Mouse (Mus musculus) cerebellum, adult 2 months (tissue): ENCODE data around the gene Plcb4. TPM values are rescaled to one million over a fixed set of nuclear protein-coding genes. Genes with fewer than 3 reads are reported as not detected.

Experiments used
- DNase-seq, 2 experiments: peaks; one replicate each; pipeline ENCODE4 v3.0.0; 2021
- H3K27ac ChIP-seq: fragments of 200-500 bp; 2 replicates; pipeline ENCODE4 v1.5.1; 2012; ENCODE audit warnings: low read length, control low read depth, inconsistent platforms; ENCODE audit not compliant: insufficient read depth
- H3K27me3 ChIP-seq: fragments of 200-500 bp; 2 replicates; pipeline ENCODE4 v1.6.1; 2012; ENCODE audit warnings: inconsistent platforms, mild to moderate bottlenecking, low read length, moderate library complexity; ENCODE audit not compliant: control insufficient read depth, insufficient read depth
- H3K4me1 ChIP-seq: fragments of 200-500 bp; 2 replicates; pipeline ENCODE4 v1.6.1; 2011; ENCODE audit warnings: low read length; ENCODE audit not compliant: control insufficient read depth, insufficient read depth
- H3K4me3 ChIP-seq: fragments of 200-500 bp; replicated peaks from 2 replicates; pipeline ENCODE3; 2011; ENCODE audit warnings: mild to moderate bottlenecking, low read depth, low read length, control low read depth; ENCODE audit not compliant: insufficient read depth
- CTCF ChIP-seq: fragments of 200-500 bp; IDR thresholded peaks from 2 replicates; pipeline ENCODE4 v1.5.1; 2011; ENCODE audit warnings: low read depth, mild to moderate bottlenecking, control low read depth, low read length, moderate library complexity, borderline replicate concordance; ENCODE audit not compliant: insufficient read depth
- POLR2A ChIP-seq: fragments of 200-500 bp; IDR thresholded peaks from 2 replicates; pipeline ENCODE4 v1.6.1; 2011; ENCODE audit warnings: low read length, control low read depth, borderline replicate concordance; ENCODE audit not compliant: insufficient read depth
- WGBS: fragments of 180-500 bp; shearing (Covaris S2); methylation state at CpG from one replicate; pipeline ENCODE4 v1.1.7; 2018; 5-methylcytosine and 5-hydroxymethylcytosine counted together
- polyA plus RNA-seq: library from polyadenylated mRNA; depleted of rRNA; stranded (reverse); fragments of >200 nt; gene quantifications from 2 replicates; pipeline ENCODE4 v1.2.3, GENCODE M21; 2012

Plcb4 gene
- polyA plus RNA-seq, 1 experiment, result 166 TPM

- H3K27ac ChIP-seq, result no peak overlapping the region
- TF ChIP-seq POLR2A (no peak), CTCF (no peak)
These were observed 203.9 kb downstream of the Plcb4 start for GRCm38 (mm10) chr2:135862489-135863390.

DNA sequence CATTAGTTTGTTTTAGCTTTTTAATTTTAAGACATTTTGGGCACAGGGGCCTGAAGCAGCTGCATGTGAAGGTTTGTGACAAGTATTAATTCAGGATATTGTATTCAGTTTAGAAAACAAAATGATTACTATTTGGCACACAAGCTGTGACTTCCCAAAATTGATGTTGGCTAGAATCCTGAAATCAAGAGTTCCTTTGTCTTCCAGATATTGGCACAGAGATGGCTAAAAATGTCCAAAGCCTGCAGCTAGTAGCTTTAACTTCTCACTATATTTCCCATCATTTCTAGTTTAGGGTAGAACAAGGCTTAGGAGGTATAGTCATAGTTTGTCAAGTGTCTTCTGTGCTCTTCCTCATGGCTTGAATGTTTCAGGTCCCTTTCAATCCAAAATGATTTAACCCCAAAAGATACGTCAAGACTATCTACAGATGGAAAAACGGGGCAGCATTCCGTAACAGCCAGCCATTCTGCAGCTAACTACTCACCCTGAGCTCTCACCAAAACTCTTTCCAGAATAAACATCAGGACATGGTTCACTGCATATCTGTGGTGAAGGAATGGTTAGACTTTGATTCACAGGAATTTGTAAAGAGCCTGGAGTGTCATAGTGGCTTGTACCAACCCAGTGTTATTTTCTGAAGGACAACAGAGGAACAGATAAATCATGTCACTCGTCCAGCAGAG is 204.7 kb downstream of the Plcb4 start:
- 42% methylated on average over 4 of the region's 4 CpGs for WGBS
- Histone ChIP-seq H3K4me1 (peaks cover 18% of the 10 kb centered on the region), H3K27ac (peak overlapping the region; percentile 1; the same call in 1 of the 2 replicates), H3K4me3 (no peak overlapping the region), H3K27me3 (no peaks in the 10 kb centered on the region)
- DNase-seq, result peak in 1 of 2 experiments; percentile 47
- TF ChIP-seq POLR2A, result no peak
- TF ChIP-seq CTCF, result no peak

More at GRCm38 (mm10) chr2:135862489-135863390, 203.9 kb downstream of the Plcb4 start:
- peaks cover 18% of the 10 kb centered on the region for H3K4me1 ChIP-seq
- DNase-seq, result no peak
- 60% methylated on average over 5 of the region's 5 CpGs for WGBS
- no peak overlapping the region for H3K4me3 ChIP-seq
- H3K27me3 ChIP-seq, result no peaks in the 10 kb centered on the region

DNA sequence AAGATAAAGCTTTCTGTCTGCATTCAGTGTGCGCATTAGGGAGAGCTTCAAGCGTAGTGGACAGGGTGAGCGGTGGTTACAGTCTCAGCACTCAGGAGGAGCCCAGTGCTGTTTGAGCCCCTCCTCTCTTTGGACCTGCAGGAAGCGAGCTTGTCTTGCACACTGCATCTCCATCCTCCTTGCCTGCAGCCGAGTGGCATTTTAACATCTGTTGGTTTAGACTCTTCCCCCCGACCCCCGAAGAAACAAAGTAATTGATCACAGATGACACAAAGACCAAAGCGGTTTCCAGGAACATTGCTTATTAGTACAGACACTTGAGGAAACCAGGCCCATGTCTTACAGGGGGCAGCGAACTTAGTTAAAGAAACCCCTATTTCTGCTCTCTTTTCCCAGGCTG is 207.6 kb downstream of the Plcb4 start:
- WGBS, result 76% methylated on average over 9 of the region's 9 CpGs
- DNase-seq, result no peak

GRCm38 (mm10) chr2:135866838-135867237 is 208.0 kb downstream of the Plcb4 start:
- Histone ChIP-seq H3K27ac (no peak overlapping the region), H3K27me3 (no peaks in the 10 kb centered on the region), H3K4me1 (peaks cover 15% of the 10 kb centered on the region), H3K4me3 (no peak overlapping the region)
- WGBS, result 74% methylated on average over 4 of the region's 4 CpGs
- no peak for DNase-seq
- TF ChIP-seq POLR2A (no peak), CTCF (no peak)

More for the DNA sequence above, 207.6 kb downstream of the Plcb4 start:
- H3K27ac ChIP-seq, result no peak overlapping the region
- no peaks in the 10 kb centered on the region for H3K27me3 ChIP-seq
- peaks cover 16% of the 10 kb centered on the region for H3K4me1 ChIP-seq
- TF ChIP-seq POLR2A (no peak), CTCF (no peak)
- no peak overlapping the region for H3K4me3 ChIP-seq

GRCm38 (mm10) chr2:135869637-135870036 is 210.8 kb downstream of the Plcb4 start:
- WGBS, result 89% methylated on average over 7 of the region's 7 CpGs
- no peaks in the 10 kb centered on the region for H3K27me3 ChIP-seq
- H3K4me3 ChIP-seq, result no peak overlapping the region
- H3K4me1 ChIP-seq, result peaks cover 6% of the 10 kb centered on the region
- DNase-seq, result no peak
- TF ChIP-seq POLR2A, result no peak
- TF ChIP-seq CTCF, result no peak
- H3K27ac ChIP-seq, result no peak overlapping the region

DNA sequence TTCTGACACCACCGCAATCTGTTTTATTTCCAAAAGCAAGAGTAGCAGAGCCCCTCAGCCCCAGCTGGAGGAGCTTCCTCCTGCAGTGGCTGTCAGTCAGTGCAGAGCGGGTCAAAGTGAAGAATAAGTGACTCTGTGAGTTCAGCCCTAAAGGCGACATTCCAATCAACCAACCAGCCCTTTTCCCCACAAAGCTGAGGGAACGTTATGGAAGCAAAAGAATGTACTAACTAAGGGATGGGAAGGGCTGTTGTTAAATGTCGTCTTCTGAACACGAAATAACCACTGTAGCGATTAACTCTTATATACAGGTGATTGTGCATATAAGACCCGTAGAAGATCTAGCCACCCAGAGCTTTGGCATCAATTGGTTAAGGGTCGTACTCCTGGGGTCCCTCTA is 214.3 kb downstream of the Plcb4 start:
- no peak overlapping the region for H3K27ac ChIP-seq
- TF ChIP-seq CTCF (no peak), POLR2A (no peak)
- peak in 1 of 2 experiments; percentile 10 for DNase-seq
- no peak overlapping the region for H3K4me3 ChIP-seq
- H3K4me1 ChIP-seq, result no peaks in the 10 kb centered on the region; the same call in 1 of the 2 replicates
- no peaks in the 10 kb centered on the region for H3K27me3 ChIP-seq
- WGBS, result 87% methylated on average over 9 of the region's 9 CpGs

GRCm38 (mm10) chr2:135873761-135874160 is 214.9 kb downstream of the Plcb4 start:
- H3K27ac ChIP-seq, result no peak overlapping the region
- no peaks in the 10 kb centered on the region for H3K27me3 ChIP-seq
- H3K4me1 ChIP-seq, result no peaks in the 10 kb centered on the region; the same call in 1 of the 2 replicates
- 62% methylated on average over 2 of the region's 2 CpGs for WGBS
- DNase-seq, result no peak
- no peak for TF ChIP-seq CTCF
- no peak for TF ChIP-seq POLR2A
- no peak overlapping the region for H3K4me3 ChIP-seq

DNA sequence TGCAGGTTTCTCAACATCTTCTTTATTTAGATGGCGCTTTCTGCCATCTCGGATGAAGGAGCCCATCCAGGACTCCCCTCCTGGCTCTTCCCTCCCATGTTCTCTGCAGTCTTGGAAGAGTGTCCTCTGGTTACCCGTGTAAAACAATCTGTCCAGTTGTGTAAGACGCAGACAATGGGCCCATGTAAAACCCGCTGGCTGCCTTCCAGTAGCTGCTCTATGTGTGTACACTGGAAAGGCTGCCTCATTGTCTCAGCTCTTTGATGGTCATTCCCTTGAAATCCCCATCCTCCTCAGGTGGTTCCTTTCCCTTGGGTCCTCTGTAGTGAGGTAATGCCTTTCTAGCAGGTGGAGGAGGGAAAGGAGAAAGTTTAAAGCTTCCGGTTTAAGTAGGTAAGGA is 216.7 kb downstream of the Plcb4 start:
- DNase-seq, result peak in 1 of 2 experiments; percentile 26
- Histone ChIP-seq H3K27me3 (no peaks in the 10 kb centered on the region), H3K4me3 (no peak overlapping the region), H3K4me1 (no peaks in the 10 kb centered on the region; the same call in 1 of the 2 replicates), H3K27ac (no peak overlapping the region)
- TF ChIP-seq CTCF, result no peak
- 61% methylated on average over 6 of the region's 6 CpGs for WGBS
